Mouse (Mus musculus) stomach, embryonic 14.5 days (tissue): ENCODE measurements around the gene Kifc1. TPM values are rescaled to one million over a fixed set of nuclear protein-coding genes. Genes with fewer than 3 reads are reported as not detected.

ENCODE experiments used
- ATAC-seq: fragments of 200-750 bp; cut with Nextera tagmentation; 2 replicates; pipeline ENCODE4 v1.8.0; 2017; ENCODE audit warnings: low read depth, moderate TSS enrichment; ENCODE audit not compliant: insufficient number of reproducible peaks, insufficient read depth, low FRiP score
- H3K27ac ChIP-seq: fragments of 300-500 bp; sonication (generic); 2 replicates; pipeline ENCODE4 v1.5.1; 2014; ENCODE audit warnings: mild to moderate bottlenecking, low read length, moderate library complexity, mixed read lengths
- H3K27me3 ChIP-seq: fragments of 300-500 bp; sonication (generic); 2 replicates; pipeline ENCODE4 v1.6.1; 2014; ENCODE audit warnings: low read length, control low read depth, mixed read lengths; ENCODE audit not compliant: control insufficient read depth, insufficient read depth
- H3K36me3 ChIP-seq: fragments of 300-500 bp; sonication (generic); 2 replicates; pipeline ENCODE4 v1.6.1; 2014; ENCODE audit warnings: mild to moderate bottlenecking, control low read depth, low read length, moderate library complexity, mixed read lengths; ENCODE audit not compliant: control insufficient read depth, insufficient read depth
- H3K4me1 ChIP-seq: fragments of 300-500 bp; sonication (generic); 2 replicates; pipeline ENCODE4 v1.6.1; 2014; ENCODE audit warnings: low read length, control low read depth, mixed read lengths; ENCODE audit not compliant: control insufficient read depth, insufficient read depth
- H3K4me2 ChIP-seq: fragments of 300-500 bp; sonication (generic); replicated peaks from 2 replicates; pipeline ENCODE4 v1.6.1; 2014; ENCODE audit warnings: low read depth, low read length, control low read depth
- H3K4me3 ChIP-seq: fragments of 300-500 bp; sonication (generic); 2 replicates; pipeline ENCODE4 v1.5.1; 2014; ENCODE audit warnings: low read depth, low read length, control low read depth
- H3K9ac ChIP-seq: fragments of 300-500 bp; sonication (generic); replicated peaks from 2 replicates; pipeline ENCODE4 v1.6.1; 2014; ENCODE audit warnings: low read depth, mild to moderate bottlenecking, control low read depth, low read length, moderate library complexity, mixed read lengths
- H3K9me3 ChIP-seq: fragments of 300-500 bp; sonication (generic); 2 replicates; pipeline ENCODE4 v1.6.1; 2016; ENCODE audit warnings: low read depth, low read length, control low read depth; ENCODE audit not compliant: control insufficient read depth
- WGBS: fragments of 180-500 bp; shearing (Covaris S2); extraction: QIAGEN DNeasy Blood & Tissue Kit; methylation state at CpG from one replicate; pipeline ENCODE4 v1.1.7; 2014; 5-methylcytosine and 5-hydroxymethylcytosine counted together
- polyA plus RNA-seq: library from polyadenylated mRNA; unstranded; fragments of >200 nt; fragmentation: Nextera tagmentation; extraction: Ambion mirVana; gene quantifications from 2 replicates; pipeline ENCODE4 v1.2.1, GENCODE M21; 2014

The Kifc1 gene
- polyA plus RNA-seq, 1 experiment from 2014 or later, result 6.8 TPM

DNA sequence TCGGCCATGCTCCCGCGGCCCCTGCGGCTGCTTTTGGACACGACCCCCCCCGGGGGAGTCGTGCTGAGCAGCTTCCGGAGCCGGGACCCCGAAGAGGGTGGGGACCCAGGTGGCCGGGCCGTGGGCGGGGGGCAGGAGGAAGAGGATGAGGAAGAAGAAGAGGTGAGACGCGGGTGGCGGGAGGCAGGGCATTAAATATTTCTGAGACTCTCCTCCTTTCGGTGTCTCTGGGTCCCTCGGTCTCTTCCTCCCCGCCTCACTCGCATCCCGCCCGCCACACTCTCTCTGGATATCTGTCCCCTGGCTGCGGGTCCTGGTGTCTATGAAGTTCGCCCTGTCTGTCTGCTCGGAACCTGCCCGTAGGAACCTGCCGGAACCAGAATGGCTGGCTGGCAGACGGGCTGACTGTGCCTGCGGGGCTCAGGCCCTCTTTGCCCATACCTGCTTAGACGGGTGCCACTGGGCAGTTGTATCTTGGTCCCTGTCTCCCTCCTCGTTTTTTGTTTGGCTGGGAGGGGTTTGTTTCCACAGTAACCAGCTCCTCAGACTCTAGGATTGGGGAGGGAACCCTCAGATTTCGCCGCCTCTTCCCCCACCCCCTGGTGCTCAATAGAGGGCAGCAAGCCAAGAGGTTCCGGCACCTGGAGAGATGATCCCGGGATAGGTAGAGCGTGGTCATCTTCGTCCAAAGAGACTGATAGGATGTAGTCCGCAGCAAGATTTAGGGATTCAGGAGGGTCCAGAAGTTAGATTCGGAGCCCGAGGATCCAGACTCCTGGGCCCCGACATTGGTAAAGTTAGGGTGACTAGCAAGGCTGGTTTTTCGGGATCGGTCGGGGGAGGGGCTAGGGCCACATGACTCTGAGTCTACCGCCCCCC, 40.1 kb upstream of the Kifc1 start:
- H3K36me3 ChIP-seq, result peaks cover 7% of the 10 kb centered on the region
- H3K4me1 ChIP-seq, result peaks cover 12% of the 10 kb centered on the region
- WGBS, result 1% methylated on average over 44 of the region's 45 CpGs
- H3K9ac ChIP-seq, result peak overlapping the region; percentile 87
- peak overlapping the region; percentile 94 for H3K4me3 ChIP-seq
- H3K27ac ChIP-seq, result peak overlapping the region; percentile 95
- H3K4me2 ChIP-seq, result peak overlapping the region; percentile 98
- 0 out of 2 replicates have a peak, but pooled peaks have one; percentile 14 for ATAC-seq
- no peaks in the 10 kb centered on the region for H3K27me3 ChIP-seq
- no peaks in the 10 kb centered on the region for H3K9me3 ChIP-seq

- peak within 1 kb of the TSS; percentile 87 for H3K9ac ChIP-seq
- WGBS, result under 1% methylated on average over 71 of the region's 80 CpGs
- H3K4me3 ChIP-seq, result peak within 1 kb of the TSS; percentile 94
- H3K9me3 ChIP-seq, result no peaks in the 10 kb centered on the region
- ATAC-seq, result peak; percentile 84
- H3K27me3 ChIP-seq, result no peaks in the 10 kb centered on the region
- H3K27ac ChIP-seq, result peak within 1 kb of the TSS; percentile 95
- H3K36me3 ChIP-seq, result peaks cover 7% of the 10 kb centered on the region
- H3K4me1 ChIP-seq, result peaks cover 12% of the 10 kb centered on the region
- peak within 1 kb of the TSS; percentile 98 for H3K4me2 ChIP-seq
Measured at GRCm38 (mm10) chr17:33929371-33930279, 39.2 kb upstream of the Kifc1 start, which contains the start of gene Rgl2. Gene Rgl2, plus strand, starts transcription at chr17:33929543.

DNA sequence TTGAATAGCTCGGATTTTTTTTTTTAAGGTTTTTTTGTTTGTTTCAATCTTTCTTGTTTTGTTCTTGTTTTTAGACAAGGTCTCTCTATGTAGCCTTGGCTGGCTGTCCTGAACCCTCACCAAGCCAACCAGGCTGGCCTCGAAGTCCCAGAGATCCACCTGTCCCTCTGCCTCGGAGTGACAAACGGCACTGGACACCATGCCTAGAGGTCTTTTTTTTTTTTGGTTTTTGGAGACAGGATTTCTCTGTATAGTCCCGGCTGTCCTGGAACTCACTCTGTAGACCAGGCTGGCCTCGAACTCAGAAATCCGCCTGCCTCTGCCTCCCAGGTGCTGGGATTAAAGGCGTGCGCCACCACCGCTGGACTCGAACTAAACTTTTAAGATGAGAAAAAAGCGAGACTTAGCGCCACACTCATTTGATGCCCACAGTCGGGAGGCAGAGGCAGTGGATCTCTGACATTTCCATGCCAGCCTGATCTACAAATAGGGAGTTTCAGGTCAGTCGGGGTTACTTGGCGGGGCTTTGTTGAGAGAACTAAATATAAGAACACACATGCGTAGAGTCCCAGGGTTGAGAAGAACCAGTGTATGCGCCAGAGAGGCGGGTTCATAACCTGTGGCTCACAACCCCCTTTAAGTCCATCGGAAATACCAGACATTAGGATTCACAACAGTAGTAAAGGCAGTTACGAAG, 37.9 kb upstream of the Kifc1 start:
- Histone ChIP-seq H3K4me2 (peak overlapping the region; percentile 98), H3K9me3 (no peaks in the 10 kb centered on the region), H3K9ac (peak overlapping the region; percentile 77), H3K27me3 (no peaks in the 10 kb centered on the region), H3K36me3 (peaks cover 4% of the 10 kb centered on the region), H3K4me3 (peak overlapping the region; percentile 94), H3K27ac (no peak overlapping the region), H3K4me1 (peaks cover 12% of the 10 kb centered on the region)
- WGBS, result 61% methylated on average over 21 of the region's 21 CpGs
- no peak for ATAC-seq

DNA sequence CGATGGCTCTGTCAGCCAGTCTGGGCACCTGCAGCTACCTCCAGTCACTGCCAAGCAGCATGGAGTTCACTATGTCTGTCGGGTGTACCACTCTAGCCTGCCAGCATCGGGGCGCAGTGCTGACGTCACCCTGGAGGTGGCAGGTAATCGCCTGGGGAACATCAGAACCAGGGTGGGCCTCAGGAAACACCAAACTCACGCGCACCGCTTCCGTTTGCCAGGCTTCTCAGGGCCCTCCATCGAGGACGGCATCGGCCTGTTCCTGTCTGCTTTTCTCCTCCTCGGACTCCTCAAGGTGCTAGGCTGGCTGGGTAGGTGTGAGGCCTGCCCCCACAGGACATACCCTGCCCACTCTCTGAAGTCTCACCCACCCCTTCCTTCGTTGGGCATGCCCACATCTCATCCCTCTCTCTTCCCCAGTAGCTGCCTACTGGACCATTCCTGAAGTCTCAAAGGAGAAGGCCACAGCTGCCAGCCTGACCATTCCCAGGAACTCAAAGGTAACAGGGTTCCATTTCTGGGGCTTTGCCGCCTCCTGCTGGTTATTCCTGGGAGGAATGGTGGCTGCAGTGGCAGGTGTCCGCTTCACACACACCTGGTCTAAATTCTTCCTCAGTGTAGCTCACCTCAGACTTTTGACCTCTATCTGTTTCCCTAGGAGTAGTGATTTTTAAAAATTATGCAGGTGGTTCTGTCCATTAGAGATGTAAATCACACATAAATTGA, 35.9 kb upstream of the Kifc1 start:
- Histone ChIP-seq H3K4me1 (peaks cover 11% of the 10 kb centered on the region), H3K9ac (no peak overlapping the region), H3K4me3 (no peak overlapping the region), H3K27ac (no peak overlapping the region), H3K36me3 (0 out of 2 replicates have a peak, but pooled peaks cover 3% of the 10 kb centered on the region), H3K27me3 (no peaks in the 10 kb centered on the region), H3K4me2 (no peak overlapping the region), H3K9me3 (no peaks in the 10 kb centered on the region)
- WGBS, result 79% methylated on average over 17 of the region's 17 CpGs
- no peak for ATAC-seq

DNA sequence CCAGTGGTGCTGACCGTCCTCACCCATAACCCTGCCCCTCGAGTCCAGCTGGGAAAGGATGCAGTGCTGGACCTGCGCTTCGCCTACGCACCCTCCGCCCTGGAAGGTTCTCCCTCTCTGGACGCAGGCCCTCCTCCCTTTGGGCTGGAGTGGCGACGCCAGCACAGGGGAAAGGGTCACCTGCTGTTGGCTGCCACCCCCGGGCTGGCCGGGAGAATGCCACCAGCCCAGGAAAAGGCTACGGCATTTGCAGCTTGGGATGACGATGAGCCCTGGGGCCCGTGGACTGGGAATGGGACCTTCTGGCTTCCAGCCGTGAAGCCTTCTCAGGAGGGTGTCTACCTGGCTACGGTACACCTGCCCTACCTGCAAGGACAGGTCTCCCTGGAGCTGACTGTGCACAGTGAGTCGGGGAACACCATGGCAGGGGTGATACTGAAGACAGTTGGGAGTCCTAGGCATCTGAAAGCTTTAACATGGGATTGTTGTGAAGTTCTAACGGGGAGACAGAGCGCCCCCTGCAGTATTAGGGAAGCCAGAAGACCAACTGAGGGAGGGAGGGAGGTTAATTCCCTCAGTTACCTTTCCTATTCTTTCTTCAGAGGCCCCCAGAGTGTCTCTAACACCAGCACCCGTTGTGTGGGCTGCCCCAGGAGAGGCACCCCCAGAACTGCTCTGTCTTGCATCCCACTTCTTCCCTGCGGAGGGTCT, 35.1 kb upstream of the Kifc1 start:
- H3K4me3 ChIP-seq, result no peak overlapping the region
- no peak for ATAC-seq
- WGBS, result 83% methylated on average over 21 of the region's 21 CpGs
- H3K36me3 ChIP-seq, result 0 out of 2 replicates have a peak, but pooled peaks cover 3% of the 10 kb centered on the region
- H3K4me1 ChIP-seq, result peaks cover 4% of the 10 kb centered on the region
- H3K9ac ChIP-seq, result no peak overlapping the region
- H3K4me2 ChIP-seq, result no peak overlapping the region
- H3K27ac ChIP-seq, result no peak overlapping the region
- H3K9me3 ChIP-seq, result no peaks in the 10 kb centered on the region
- no peaks in the 10 kb centered on the region for H3K27me3 ChIP-seq

GRCm38 (mm10) chr17:33924577-33925283, 34.3 kb upstream of the Kifc1 start:
- no peak overlapping the region for H3K9ac ChIP-seq
- H3K4me2 ChIP-seq, result no peak overlapping the region
- ATAC-seq, result no peak
- WGBS, result 86% methylated on average over 10 of the region's 10 CpGs
- H3K36me3 ChIP-seq, result 0 out of 2 replicates have a peak, but pooled peaks cover 3% of the 10 kb centered on the region
- no peak overlapping the region for H3K4me3 ChIP-seq
- H3K27ac ChIP-seq, result no peak overlapping the region
- peaks cover 4% of the 10 kb centered on the region for H3K4me1 ChIP-seq
- no peaks in the 10 kb centered on the region for H3K27me3 ChIP-seq
- no peaks in the 10 kb centered on the region for H3K9me3 ChIP-seq

DNA sequence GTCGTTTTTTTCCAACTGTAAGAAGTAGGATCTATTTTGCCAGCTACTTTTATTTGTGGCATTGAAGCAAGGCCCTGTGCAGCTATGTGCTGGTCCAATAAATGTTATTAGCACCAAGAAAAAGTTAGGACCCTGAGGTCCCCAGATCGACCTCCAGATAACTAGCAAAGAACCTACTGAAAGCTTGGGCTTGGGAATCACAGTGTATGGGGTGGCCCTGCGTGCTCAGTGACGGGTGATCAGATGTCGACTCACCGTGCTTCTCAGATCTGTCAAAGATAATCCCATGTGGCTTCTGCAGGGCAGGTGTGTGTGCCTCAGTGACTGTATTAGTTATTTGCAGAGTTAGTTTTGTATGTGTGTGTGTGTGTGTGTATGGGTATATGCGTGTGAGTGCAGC, 30.9 kb upstream of the Kifc1 start:
- peaks cover 13% of the 10 kb centered on the region for H3K4me1 ChIP-seq
- WGBS, result 89% methylated on average over 7 of the region's 7 CpGs
- no peaks in the 10 kb centered on the region for H3K27me3 ChIP-seq
- H3K4me2 ChIP-seq, result no peak overlapping the region
- H3K9ac ChIP-seq, result no peak overlapping the region
- H3K9me3 ChIP-seq, result no peaks in the 10 kb centered on the region
- H3K27ac ChIP-seq, result no peak overlapping the region
- ATAC-seq, result no peak
- 0 out of 2 replicates have a peak, but pooled peaks cover under 1% of the 10 kb centered on the region for H3K36me3 ChIP-seq
- no peak overlapping the region for H3K4me3 ChIP-seq
